Comparison of ENCODE assay signal across 8 mouse cellular contexts in genomic region chr11:52350924-52351323, GRCm38 (mm10). TPM values are rescaled to one million over a fixed set of nuclear protein-coding genes. Genes with fewer than 3 reads are reported as not detected.
A peak's percentile ranks its signal among the peaks of the same experiment; 100 is the strongest.
DNase-seq lines count a peak whose midpoint lies in the region; ATAC-seq and TF ChIP-seq lines count a peak whose summit lies in the region.

No protein-coding gene starts in this region.

- peak; percentile 21; the same call in 1 of the 2 replicates for TF ChIP-seq CTCF in midbrain, postnatal 0 days (IDR thresholded peaks at IDR 0.05)

- no peak overlapping the region for H3K9ac ChIP-seq in midbrain, postnatal 0 days (replicated peaks; ENCODE audit: low read length, poor library complexity, severe bottlenecking)
- no peak overlapping the region for H3K9ac ChIP-seq in midbrain, embryonic 16.5 days (ENCODE audit: low read depth, low read length)

- H3K4me2 ChIP-seq in midbrain, postnatal 0 days (ENCODE audit: low read depth, low read length, poor library complexity, severe bottlenecking) = no peak overlapping the region
- H3K4me2 ChIP-seq in midbrain, embryonic 16.5 days (ENCODE audit: low read length) = no peak overlapping the region

- H3K36me3 ChIP-seq in midbrain, postnatal 0 days (ENCODE audit: insufficient read depth, low read length) = no peaks in the 10 kb centered on the region
- H3K36me3 ChIP-seq in midbrain, embryonic 16.5 days (ENCODE audit: control insufficient read depth, insufficient read depth, low read length) = no peaks in the 10 kb centered on the region
- H3K36me3 ChIP-seq in embryonic facial prominence, embryonic 10.5 days (replicated peaks) = no peaks in the 10 kb centered on the region

- H3K27ac ChIP-seq in midbrain, postnatal 0 days (ENCODE audit: low read depth, low read length) = no peak overlapping the region
- no peak overlapping the region for H3K27ac ChIP-seq in midbrain, embryonic 16.5 days (ENCODE audit: low read length)
- H3K27ac ChIP-seq in embryonic facial prominence, embryonic 10.5 days (replicated peaks) = no peak overlapping the region

- H3K27me3 ChIP-seq in midbrain, postnatal 0 days (ENCODE audit: insufficient read depth, low read length) = no peaks in the 10 kb centered on the region
- H3K27me3 ChIP-seq in midbrain, embryonic 16.5 days (ENCODE audit: control insufficient read depth, insufficient read depth, low read depth, low read length) = no peaks in the 10 kb centered on the region
- no peaks in the 10 kb centered on the region for H3K27me3 ChIP-seq in embryonic facial prominence, embryonic 10.5 days (replicated peaks; ENCODE audit: low read depth, poor library complexity, severe bottlenecking)

- no peaks in the 10 kb centered on the region for H3K9me3 ChIP-seq in midbrain, postnatal 0 days (ENCODE audit: low read length)
- H3K9me3 ChIP-seq in midbrain, embryonic 16.5 days (replicated peaks; ENCODE audit: control insufficient read depth, low read length, poor library complexity, severe bottlenecking) = no peaks in the 10 kb centered on the region
- no peaks in the 10 kb centered on the region for H3K9me3 ChIP-seq in embryonic facial prominence, embryonic 10.5 days

- ATAC-seq in midbrain, postnatal 0 days (ENCODE audit: low FRiP score) = no peak
- ATAC-seq in midbrain, embryonic 16.5 days = no peak

- no peak for DNase-seq in midbrain, postnatal 0 days (ENCODE audit: low spot score)
- peak; percentile 71 for DNase-seq in embryonic facial prominence, embryonic 10.5 days (ENCODE audit: low spot score)
- peak; percentile 73 to 76 for DNase-seq in kidney, adult 8-10 months
- DNase-seq in lung, postnatal 14 days = peak; percentile 59
- DNase-seq in yolk sac, embryonic 10.5 days (ENCODE audit: low spot score) = peak; percentile 81
- no peak for DNase-seq in adipocyte (ENCODE audit: low spot score)
- DNase-seq in urinary bladder, postnatal 4 days (ENCODE audit: low spot score in 2 of 2) = no peak

- H3K4me1 ChIP-seq in midbrain, postnatal 0 days (ENCODE audit: insufficient read depth, low read length) = no peaks in the 10 kb centered on the region
- H3K4me1 ChIP-seq in midbrain, embryonic 16.5 days (ENCODE audit: control insufficient read depth, insufficient read depth, low read length) = no peaks in the 10 kb centered on the region; the same call in 1 of the 2 replicates
- peaks cover 26% of the 10 kb centered on the region for H3K4me1 ChIP-seq in embryonic facial prominence, embryonic 10.5 days

- no peak overlapping the region for H3K4me3 ChIP-seq in midbrain, postnatal 0 days (ENCODE audit: low read depth, low read length)
- no peak overlapping the region for H3K4me3 ChIP-seq in midbrain, embryonic 16.5 days (ENCODE audit: low read depth, low read length)
- H3K4me3 ChIP-seq in embryonic facial prominence, embryonic 10.5 days = no peak overlapping the region

- 2% methylated on average over 9 of the region's 9 CpGs for WGBS in midbrain, postnatal 0 days
- 0% methylated on average over 5 of the region's 9 CpGs for WGBS in midbrain, embryonic 16.5 days
- under 1% methylated on average over 9 of the region's 9 CpGs for WGBS in embryonic facial prominence, embryonic 10.5 days

RNA-seq across cellular contexts. Expression of gene Vdac1, which starts 9.7 kb away (rescaled TPM):
- total RNA-seq in midbrain, postnatal 0 days (2014; rRNA removed) = 337 and 343 TPM in 2 replicates
- 412 and 433 TPM in 2 replicates for polyA plus RNA-seq in midbrain, postnatal 0 days (2015; fragmentation: Nextera tagmentation; extraction: Ambion mirVana)
- polyA plus RNA-seq in midbrain, embryonic 16.5 days (2015; fragmentation: Nextera tagmentation; extraction: Ambion mirVana) = 362 and 402 TPM in 2 replicates
- polyA plus RNA-seq in embryonic facial prominence, embryonic 10.5 days (2016; fragmentation: Nextera tagmentation; extraction: Ambion mirVana) = 204 and 209 TPM in 2 replicates

RNA-seq across cellular contexts. Expression of gene 9530068E07Rik, which starts 45.3 kb away (rescaled TPM):
- total RNA-seq in midbrain, postnatal 0 days (2014; rRNA removed) = 125 and 127 TPM in 2 replicates
- 133 and 134 TPM in 2 replicates for polyA plus RNA-seq in midbrain, postnatal 0 days (2015; fragmentation: Nextera tagmentation; extraction: Ambion mirVana)
- 130 and 138 TPM in 2 replicates for polyA plus RNA-seq in midbrain, embryonic 16.5 days (2015; fragmentation: Nextera tagmentation; extraction: Ambion mirVana)
- 165 and 169 TPM in 2 replicates for polyA plus RNA-seq in embryonic facial prominence, embryonic 10.5 days (2016; fragmentation: Nextera tagmentation; extraction: Ambion mirVana)

Comparison
In these comparisons a context has a peak if more than half of its experiments do, and no peak if none do; other contexts are left out.
1. DNase-seq: peak in embryonic facial prominence, embryonic 10.5 days (single experiment), kidney, adult 8-10 months (2 of 2), lung, postnatal 14 days (single experiment) and yolk sac, embryonic 10.5 days (single experiment); none in midbrain, postnatal 0 days (single experiment), adipocyte (single experiment) and urinary bladder, postnatal 4 days (0 of 2).